Mouse (Mus musculus) CH12.LX (cell line): Measurements from ENCODE around the gene Pde4d. TPM values are rescaled to one million over a fixed set of nuclear protein-coding genes. Genes with fewer than 3 reads are reported as not detected.

ENCODE experiments used
- DNase-seq: peaks from one replicate; pipeline ENCODE4 v3.0.0-alpha.2; 2013; ENCODE audit errors: extremely low read depth
- H3K27ac ChIP-seq: 2 replicates; pipeline ENCODE4 v1.5.1; 2012; ENCODE audit warnings: low read depth, mild to moderate bottlenecking, control low read depth, moderate library complexity; ENCODE audit not compliant: insufficient read depth
- H3K27me3 ChIP-seq: replicated peaks from 2 replicates; pipeline ENCODE3; 2012; ENCODE audit warnings: inconsistent platforms
- H3K36me3 ChIP-seq, 2 experiments: replicated peaks in 1 of 2; 2 replicates each; pipeline versions ENCODE3 to v1.6.1; 2012; ENCODE audit warnings: inconsistent platforms in 1 of 2, low read length in 1 of 2, mild to moderate bottlenecking in 1 of 2, mixed read lengths in 1 of 2, moderate library complexity in 1 of 2; ENCODE audit not compliant: control insufficient read depth in 1 of 2, insufficient read depth in 1 of 2
- H3K4me1 ChIP-seq, 2 experiments: 2 replicates each; pipeline ENCODE4 v1.6.1; 2012; ENCODE audit warnings: inconsistent platforms in 1 of 2, moderate library complexity in 1 of 2; ENCODE audit not compliant: insufficient read depth in 2 of 2, control insufficient read depth in 1 of 2
- H3K4me2 ChIP-seq: 2 replicates; pipeline ENCODE4 v1.6.1; 2012; ENCODE audit warnings: low read depth, mild to moderate bottlenecking, control low read depth; ENCODE audit not compliant: poor library complexity, insufficient read depth, severe bottlenecking
- H3K4me3 ChIP-seq, 3 experiments: fragments of 150-350 bp in 1 of 3; sonication (generic) in 1 of 3; replicated peaks in 1 of 3; 2 replicates each; pipeline versions ENCODE3 to v1.5.1; 2011 to 2012; ENCODE audit warnings: low read depth in 2 of 3, low read length in 2 of 3, mild to moderate bottlenecking in 2 of 3, moderate library complexity in 2 of 3, control low read depth in 1 of 3, improper control_type of control experiment in 1 of 3, inconsistent platforms in 1 of 3, mixed read lengths in 1 of 3; ENCODE audit not compliant: poor library complexity in 1 of 3
- H3K79me2 ChIP-seq: replicated peaks from 2 replicates; pipeline ENCODE4 v1.6.1; 2012; ENCODE audit warnings: mild to moderate bottlenecking, moderate library complexity; ENCODE audit not compliant: control insufficient read depth, poor library complexity, insufficient read depth, severe bottlenecking; ENCODE audit errors: extremely low read depth
- H3K9ac ChIP-seq: 2 replicates; pipeline ENCODE4 v1.6.1; 2012; ENCODE audit warnings: low read depth, mild to moderate bottlenecking, control low read depth, moderate library complexity; ENCODE audit not compliant: insufficient read depth
- H3K9me3 ChIP-seq: replicated peaks from 2 replicates; pipeline ENCODE3; 2012; ENCODE audit warnings: low read length, inconsistent platforms, mixed read lengths
- E2F4 ChIP-seq: IDR thresholded peaks from 2 replicates; pipeline ENCODE4 v1.6.1; 2011; ENCODE audit warnings: low read depth, low read length, improper control_type of control experiment; ENCODE audit not compliant: insufficient replicate concordance
- GABPA ChIP-seq: IDR thresholded peaks from 2 replicates; pipeline ENCODE4 v1.6.1; 2012; ENCODE audit warnings: low read depth, low read length, improper control_type of control experiment, inconsistent platforms; ENCODE audit not compliant: insufficient replicate concordance
- HCFC1 ChIP-seq: IDR thresholded peaks from 2 replicates; pipeline ENCODE4 v1.6.1; 2012; ENCODE audit warnings: low read depth, mild to moderate bottlenecking, inconsistent platforms, low read length, improper control_type of control experiment
- IRF4 ChIP-seq: IDR thresholded peaks from 2 replicates; pipeline ENCODE4 v1.6.1; 2014; ENCODE audit warnings: low read depth, mild to moderate bottlenecking, inconsistent platforms, low read length, improper control_type of control experiment
- JUN ChIP-seq: IDR thresholded peaks from 2 replicates; pipeline ENCODE4 v1.6.1; 2011; ENCODE audit warnings: low read depth, mild to moderate bottlenecking, low read length, improper control_type of control experiment, moderate library complexity; ENCODE audit not compliant: insufficient read depth
- MAFK ChIP-seq: IDR thresholded peaks from 2 replicates; pipeline ENCODE4 v1.6.1; 2011; ENCODE audit warnings: low read length, improper control_type of control experiment; ENCODE audit not compliant: insufficient replicate concordance
- MXI1 ChIP-seq: IDR thresholded peaks from 2 replicates; pipeline ENCODE4 v1.6.1; 2011; ENCODE audit warnings: mild to moderate bottlenecking, low read depth, low read length, improper control_type of control experiment
- MYC ChIP-seq: IDR thresholded peaks from 2 replicates; pipeline ENCODE4 v1.6.1; 2011; ENCODE audit warnings: low read depth, mild to moderate bottlenecking, improper control_type of control experiment, low read length
- NELFE ChIP-seq: IDR thresholded peaks from 2 replicates; pipeline ENCODE4 v1.6.1; 2011; ENCODE audit warnings: low read depth, low read length, improper control_type of control experiment
- POLR2AphosphoS2 ChIP-seq: IDR thresholded peaks from 2 replicates; pipeline ENCODE4 v1.6.1; 2011; ENCODE audit warnings: low read depth, low read length, improper control_type of control experiment
- TBP ChIP-seq: conservative IDR thresholded peaks from 2 replicates; pipeline ENCODE4 v1.6.1; 2011; ENCODE audit warnings: low read depth, low read length, improper control_type of control experiment
- dilution Hi-C: fragments of 300-500 bp; cut with MboI; formaldehyde crosslinking; loops from 2 replicates; pipeline ENCODE4 v1.14.3; 2020; ENCODE audit warnings: low sequenced_read_pairs; ENCODE audit not compliant: extremely low pct_unique_long_range_greater_than_20kb, extremely low pct_ligation_motif_present
- in situ Hi-C: fragments of 300-500 bp; cut with MboI; formaldehyde crosslinking; loops from 3 replicates; pipeline ENCODE4 v1.14.3; 2019; ENCODE audit warnings: low sequenced_read_pairs, low pct_ligation_motif_present, low pct_unique_long_range_greater_than_20kb, mixed read lengths
- polyA plus RNA-seq: library from polyadenylated mRNA; unstranded; fragments of >175 nt; gene quantifications from 2 replicates; pipeline ENCODE4 v1.2.1, GENCODE M21; 2012; ENCODE audit warnings: low read depth; ENCODE audit not compliant: insufficient read length
- total RNA-seq, 2 experiments: library from RNA; depleted of rRNA; stranded (reverse); fragments of 300-350 nt in 1 of 2; fragments of >200 nt in 1 of 2; gene quantifications; 2 replicates each; pipeline ENCODE4 v1.2.3; 2012 to 2014

Gene Pde4d
- total and polyA plus RNA-seq, 3 experiments, result not detected

- H3K4me2 ChIP-seq, result no peak overlapping the region
- H3K36me3 ChIP-seq, result no peaks in the 10 kb centered on the region
- no peak overlapping the region for H3K9ac ChIP-seq
- H3K4me1 ChIP-seq, result peaks cover 0 to 16% of the 10 kb centered on the region in 2 experiments; a peak in 2 of 4 replicates
- no peak overlapping the region for H3K27ac ChIP-seq
- no peaks in the 10 kb centered on the region for H3K9me3 ChIP-seq
- in situ Hi-C loops (no loop called here), dilution Hi-C loops (no loop called here)
- DNase-seq, result peak; percentile 40
- no peaks in the 10 kb centered on the region for H3K27me3 ChIP-seq
- H3K79me2 ChIP-seq, result no peaks in the 10 kb centered on the region
- H3K4me3 ChIP-seq, result no peak overlapping the region
- peak; percentile 51 for TF ChIP-seq IRF4
- no peak for TF ChIP-seq HCFC1
- TF ChIP-seq, all 38 proteins: peak for 1
Measured at GRCm38 (mm10) chr13:108819846-108820408, 370.2 kb downstream of the Pde4d start.

GRCm38 (mm10) chr13:108820487-108820886 is 370.7 kb downstream of the Pde4d start:
- in situ Hi-C loops (no loop called here), dilution Hi-C loops (no loop called here)
- H3K9ac ChIP-seq, result no peak overlapping the region
- no peak overlapping the region for H3K27ac ChIP-seq
- H3K27me3 ChIP-seq, result no peaks in the 10 kb centered on the region
- H3K79me2 ChIP-seq, result no peaks in the 10 kb centered on the region
- TF ChIP-seq JUN, result no peak
- TF ChIP-seq, all 38 proteins: peak for 0
- peaks cover 0 to 16% of the 10 kb centered on the region in 2 experiments; a peak in 2 of 4 replicates for H3K4me1 ChIP-seq
- no peak for DNase-seq
- H3K36me3 ChIP-seq, result no peaks in the 10 kb centered on the region
- no peaks in the 10 kb centered on the region for H3K9me3 ChIP-seq
- H3K4me3 ChIP-seq, result no peak overlapping the region
- no peak overlapping the region for H3K4me2 ChIP-seq

GRCm38 (mm10) chr13:108821270-108821669 is 371.5 kb downstream of the Pde4d start:
- H3K9ac ChIP-seq, result no peak overlapping the region
- H3K27me3 ChIP-seq, result no peaks in the 10 kb centered on the region
- H3K9me3 ChIP-seq, result no peaks in the 10 kb centered on the region
- DNase-seq, result no peak
- H3K4me1 ChIP-seq, result peaks cover 0 to 16% of the 10 kb centered on the region in 2 experiments; a peak in 2 of 4 replicates
- no peaks in the 10 kb centered on the region for H3K36me3 ChIP-seq
- H3K4me2 ChIP-seq, result no peak overlapping the region
- H3K79me2 ChIP-seq, result no peaks in the 10 kb centered on the region
- no peak overlapping the region for H3K27ac ChIP-seq
- in situ Hi-C loops, result no loop called here
- TF ChIP-seq MXI1, result no peak
- no peak for TF ChIP-seq MAFK
- no peak for TF ChIP-seq POLR2AphosphoS2
- TF ChIP-seq TBP, result no peak
- TF ChIP-seq NELFE, result no peak
- TF ChIP-seq E2F4, result no peak
- no peak for TF ChIP-seq MYC
- TF ChIP-seq GABPA, result no peak
- TF ChIP-seq, all 38 proteins: peak for 0
- H3K4me3 ChIP-seq, result no peak overlapping the region
- dilution Hi-C loops, result no loop called here
